Comparison of ENCODE assay signal across 19 mouse cellular contexts in the genomic region with DNA sequence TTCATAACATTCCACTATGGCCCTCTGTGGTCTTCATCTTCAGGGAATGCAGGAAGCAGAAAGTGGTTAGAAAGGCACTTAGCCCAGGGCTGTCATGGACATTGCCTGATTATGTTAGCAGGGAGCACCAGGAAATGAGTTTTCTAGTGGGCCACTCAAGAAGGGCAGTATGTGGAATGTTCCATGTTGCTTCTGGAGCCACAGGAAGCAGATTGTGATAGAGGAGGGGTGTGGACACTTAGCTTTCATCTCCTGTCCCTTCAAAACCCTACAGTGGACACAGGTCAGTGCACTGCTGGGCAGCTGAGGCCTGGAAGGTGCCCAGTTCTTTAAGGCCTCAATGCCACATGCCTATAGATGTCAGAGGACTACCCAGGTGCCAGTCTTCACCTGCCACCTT. TPM values are rescaled to one million over a fixed set of nuclear protein-coding genes. Genes with fewer than 3 reads are reported as not detected.
"Had no signal": no experiment of that assay in that cellular context is flagged by ENCODE, and none has a peak within 500 bp of the region (broad histone marks: within the 10 kb centered on the region; RNA-seq: fewer than 3 reads in every experiment).

No protein-coding gene starts in this region.

- H3K4me2 ChIP-seq: lung, embryonic 15.5 days; midbrain, embryonic 12.5 days; neural tube, embryonic 12.5 days; stomach, embryonic 15.5 days had no signal

- H3K36me3 ChIP-seq: lung, embryonic 15.5 days; midbrain, embryonic 10.5 days; midbrain, embryonic 12.5 days; neural tube, embryonic 12.5 days; stomach, embryonic 15.5 days had no signal

- H3K4me1 ChIP-seq: lung, embryonic 15.5 days; midbrain, embryonic 10.5 days; midbrain, embryonic 12.5 days; neural tube, embryonic 12.5 days; stomach, embryonic 15.5 days had no signal

- H3K9ac ChIP-seq: lung, embryonic 15.5 days; midbrain, embryonic 12.5 days; neural tube, embryonic 12.5 days; stomach, embryonic 15.5 days had no signal

- H3K27ac ChIP-seq: lung, embryonic 15.5 days; midbrain, embryonic 10.5 days; midbrain, embryonic 12.5 days; neural tube, embryonic 12.5 days; stomach, embryonic 15.5 days; stomach, postnatal 0 days had no signal

- H3K4me3 ChIP-seq: lung, embryonic 15.5 days; midbrain, embryonic 10.5 days; midbrain, embryonic 12.5 days; myocyte; neural tube, embryonic 12.5 days; stomach, embryonic 15.5 days had no signal

- ATAC-seq: midbrain, embryonic 16.5 days had no signal

- DNase-seq: lung, adult 2 months; lung, postnatal 10 days; lung, postnatal 4 days; midbrain, embryonic 14.5 days; right cerebral cortex, postnatal 14 days; thymus, adult 2 months; thymus, postnatal 25 days; thymus, postnatal 4 days had no signal

- H3K27me3 ChIP-seq: lung, embryonic 15.5 days; midbrain, embryonic 12.5 days; neural tube, embryonic 12.5 days; stomach, embryonic 15.5 days had no signal

- H3K9me3 ChIP-seq: lung, embryonic 15.5 days; midbrain, embryonic 12.5 days; neural tube, embryonic 12.5 days; stomach, embryonic 15.5 days had no signal

RNA-seq across cellular contexts. Expression of a gene that starts 20.4 kb away (rescaled TPM):
- total RNA-seq: megakaryocyte, adult 5-6 weeks; megakaryocyte-erythroid progenitor cell, adult 5-6 weeks; neutrophil, adult 5-6 weeks had no signal
